Mouse (Mus musculus): ENCODE data around the gene Ccar1.

- TF ChIP-seq CTCF (IDR thresholded peaks at IDR 0.05) (no peak), POLR2A (IDR thresholded peaks at IDR 0.05; ENCODE audit: insufficient read depth, low read depth, low read length) (no peak), EP300 (IDR thresholded peaks at IDR 0.05; ENCODE audit: insufficient read depth, low read depth, low read length) (no peak)
Observed at GRCm38 (mm10) chr10:62832783-62833182, 40.7 kb upstream of the Ccar1 start.
